Mouse (Mus musculus): ENCODE measurements around the gene Sohlh1.

Sohlh1 gene

DNA sequence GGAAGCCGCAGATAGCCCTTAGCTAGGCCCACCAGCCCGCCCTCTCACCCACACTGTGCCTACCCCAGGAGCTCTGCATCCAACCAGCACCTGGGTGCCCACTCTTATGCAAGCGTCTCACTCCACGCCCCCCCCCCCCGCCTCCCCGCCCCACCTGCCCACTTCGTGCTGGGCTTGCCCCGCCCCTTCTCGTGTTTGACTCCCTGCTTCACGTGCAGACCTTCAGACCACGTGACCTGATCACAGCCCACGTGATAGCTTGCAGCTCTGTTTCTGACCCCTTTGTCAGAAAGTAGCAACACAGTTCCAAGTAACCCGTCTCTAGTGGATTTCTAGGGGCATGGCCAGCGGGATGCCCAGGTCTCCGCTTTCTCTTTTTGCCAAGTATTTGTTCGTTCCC lies at the start of gene Sohlh1:
Gene Sohlh1, minus strand, starts transcription at position 23 of the 400 bp plus-strand sequence.
- DNase-seq, result no peak

DNA sequence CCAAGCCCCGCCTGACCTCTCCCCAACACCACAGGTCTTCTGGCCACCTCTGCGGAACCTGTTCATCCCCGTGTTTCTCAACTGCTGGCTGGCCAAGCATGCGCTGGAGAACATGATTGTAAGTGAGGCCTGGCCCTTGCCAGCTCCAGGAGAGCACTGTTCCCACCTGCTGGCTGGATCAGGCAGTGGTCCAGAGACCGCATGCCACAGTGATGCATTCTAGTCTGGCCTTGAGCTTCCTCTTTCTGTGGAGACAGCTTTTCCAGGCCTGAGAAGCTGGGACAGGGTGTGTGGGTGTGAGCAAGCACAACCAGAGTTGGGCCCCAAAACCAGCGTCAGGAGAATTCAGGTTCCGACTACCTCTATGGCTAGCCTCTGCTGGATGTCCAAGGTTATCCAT lies 45.4 kb upstream of the Sohlh1 start:
- peak; percentile 71 to 80 for DNase-seq

DNA sequence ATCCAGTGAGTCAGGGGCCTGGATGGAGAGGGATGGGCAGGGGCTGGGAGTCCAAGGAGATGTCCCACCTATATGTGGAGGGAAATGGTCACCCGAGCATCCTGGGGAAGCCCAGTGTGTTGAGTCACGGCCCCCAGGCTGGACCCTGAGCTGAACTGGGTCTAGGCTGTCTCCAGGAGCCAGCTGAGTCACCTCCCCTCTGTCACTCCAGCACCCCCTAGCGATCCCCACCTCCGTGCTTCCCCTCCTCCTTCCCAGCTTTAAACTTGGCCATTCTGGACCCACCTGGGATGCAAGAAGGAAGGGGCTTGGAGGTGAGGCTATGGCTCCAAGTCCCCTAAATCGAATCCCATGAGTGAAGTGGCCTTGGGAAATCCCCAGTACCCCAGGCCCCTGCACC lies 41.1 kb upstream of the Sohlh1 start:
- peak in 1 of 2 experiments; percentile 54 for DNase-seq

DNA sequence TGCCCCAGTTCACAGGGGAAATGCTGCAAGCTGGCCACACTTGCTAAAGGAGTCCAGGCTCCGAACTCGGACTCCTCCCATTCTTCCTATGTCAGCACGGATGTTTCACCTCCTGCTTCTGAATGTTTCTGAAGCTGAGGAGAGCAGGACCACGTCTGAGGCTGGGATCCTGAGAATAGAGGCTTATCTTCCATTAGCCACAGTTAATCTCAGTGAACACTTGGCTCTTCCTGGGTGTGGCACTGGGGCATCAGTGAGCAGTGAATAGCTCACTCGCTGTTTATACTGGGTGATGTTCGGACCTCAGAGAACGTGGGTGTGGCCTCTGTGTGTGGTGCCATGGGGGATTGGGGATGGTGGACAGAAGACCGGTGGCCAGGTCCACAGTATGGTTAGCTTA lies 40.2 kb upstream of the Sohlh1 start:
- DNase-seq, result no peak

DNA sequence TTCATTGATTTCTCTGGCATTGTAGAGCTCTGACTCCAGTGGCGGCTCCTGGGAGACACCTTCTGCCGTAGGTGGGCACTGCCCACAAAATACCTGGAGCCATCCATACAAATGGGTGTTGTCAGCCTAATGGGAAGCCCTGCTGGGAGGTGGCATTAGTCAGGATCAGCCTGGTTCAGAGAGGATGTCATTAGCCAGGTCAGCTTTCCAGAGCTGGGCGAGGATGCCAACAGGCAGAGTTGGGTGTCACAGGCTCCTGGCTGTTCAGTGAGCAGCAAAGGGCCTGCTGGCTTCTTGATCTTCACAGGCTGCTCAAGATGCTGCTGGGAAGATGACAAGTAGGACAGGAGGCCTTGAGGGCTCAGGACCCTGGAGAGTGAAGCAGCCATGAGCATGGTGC lies 37.7 kb upstream of the Sohlh1 start:
- DNase-seq, result peak in 1 of 2 experiments; percentile 51

DNA sequence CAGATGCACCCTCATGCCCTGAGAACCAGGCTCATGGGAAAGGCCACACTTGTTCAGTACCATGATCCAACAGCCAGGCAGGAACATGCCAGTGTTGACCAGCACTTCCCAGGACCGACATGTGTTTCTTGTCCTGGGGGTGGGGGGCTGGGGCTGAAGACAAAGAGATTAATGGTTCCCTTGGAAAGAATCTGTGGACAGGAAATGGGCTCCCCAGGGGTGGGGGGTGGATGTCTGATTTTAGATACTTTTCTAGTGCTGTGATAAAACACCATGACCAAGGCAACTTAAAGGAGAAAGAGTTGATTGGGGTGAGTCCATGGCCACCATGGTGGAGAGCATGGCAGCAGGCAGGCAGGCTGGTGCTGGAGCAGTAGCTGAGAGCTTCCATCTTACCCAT lies 35.2 kb upstream of the Sohlh1 start:
- DNase-seq, result no peak

DNA sequence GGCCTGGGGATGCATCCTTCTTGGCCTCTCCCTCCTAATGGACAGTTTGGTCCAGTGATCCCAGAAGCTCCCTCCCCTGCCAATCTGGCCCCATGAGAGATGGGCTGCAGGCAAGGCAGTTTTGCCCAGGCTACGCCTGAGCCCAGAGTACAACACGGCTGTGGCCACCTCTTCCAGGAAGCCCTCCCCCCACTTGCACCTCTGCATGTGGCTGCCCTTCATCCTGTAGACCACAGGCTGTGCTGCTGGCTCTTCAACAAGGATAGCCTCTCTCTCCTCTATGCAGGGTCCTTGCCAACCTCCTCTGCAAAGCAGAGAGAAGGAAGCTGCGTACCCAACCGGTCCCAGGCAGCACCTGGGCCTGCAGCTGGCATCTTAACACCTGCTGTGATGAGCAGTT lies 32.0 kb upstream of the Sohlh1 start:
- DNase-seq, result peak in 1 of 2 experiments; percentile 58

DNA sequence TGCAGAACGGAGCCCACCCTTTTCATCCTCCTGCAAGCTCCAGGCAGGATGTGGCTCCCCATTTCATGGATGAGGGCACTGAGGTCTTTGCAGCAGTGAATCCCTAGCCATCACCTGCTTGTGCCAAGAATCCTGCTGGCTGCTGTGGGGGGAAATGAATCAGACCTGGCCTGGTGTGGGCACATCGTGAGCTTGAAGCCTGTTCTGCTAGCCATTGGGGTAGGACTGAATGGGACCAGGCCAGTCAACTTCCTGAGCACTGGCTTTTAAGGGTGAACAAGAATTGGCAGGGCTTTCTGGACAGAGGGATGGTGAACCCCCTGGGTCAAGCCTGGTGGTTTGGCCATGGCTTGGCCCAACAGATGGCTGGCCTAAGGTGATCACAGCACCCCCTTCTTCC lies 31.5 kb upstream of the Sohlh1 start:
- DNase-seq, result peak; percentile 77 to 81

DNA sequence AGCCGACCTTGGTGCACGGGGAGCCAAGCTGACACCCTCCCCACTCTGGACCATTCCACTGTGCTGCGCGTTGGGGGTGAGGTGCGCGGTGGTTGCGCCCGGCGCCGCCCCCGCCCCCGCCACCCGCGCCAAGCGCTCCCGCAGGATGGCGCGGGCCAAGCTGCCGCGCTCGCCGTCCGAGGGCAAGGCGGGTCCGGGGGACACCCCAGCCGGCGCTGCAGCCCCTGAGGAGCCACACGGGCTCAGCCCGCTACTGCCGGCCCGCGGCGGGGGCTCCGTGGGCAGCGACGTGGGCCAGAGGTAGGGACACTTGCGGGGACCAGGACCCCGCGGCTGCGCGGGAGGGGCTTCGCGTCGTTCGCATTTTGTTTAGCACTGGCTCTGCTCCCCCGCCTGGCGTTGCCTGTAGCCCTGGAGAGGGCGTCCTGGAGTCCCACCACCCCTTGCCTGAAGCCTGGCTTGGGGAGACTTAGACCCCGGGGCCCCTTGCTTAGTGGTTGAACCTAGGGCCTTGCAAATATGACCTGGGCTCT lies 30.8 kb upstream of the Sohlh1 start:
- DNase-seq, result peak; percentile 88 to 91

DNA sequence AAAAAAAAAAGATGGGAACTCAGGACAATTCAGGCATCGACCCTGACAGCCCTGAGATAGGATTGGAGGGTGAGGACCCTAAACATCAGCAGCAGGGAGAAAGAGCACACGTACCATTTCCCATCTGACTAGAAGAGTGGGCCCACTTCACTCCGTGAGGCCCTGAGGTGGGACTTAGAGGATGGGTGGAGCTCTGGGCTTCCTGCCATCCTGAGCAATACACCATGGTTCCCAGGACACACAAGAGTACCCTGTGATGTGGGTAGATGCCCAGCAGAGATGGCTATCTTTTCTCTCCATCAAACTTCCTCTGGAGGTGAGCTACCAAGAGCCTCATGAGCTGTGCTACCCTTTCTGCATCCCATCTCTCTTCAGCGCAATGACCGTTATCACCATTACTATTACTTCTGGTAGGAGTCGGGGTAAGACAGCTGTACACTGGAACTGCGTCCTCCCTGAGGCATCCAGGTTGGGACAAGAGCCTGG lies 30.2 kb upstream of the Sohlh1 start:
- DNase-seq, result no peak

DNA sequence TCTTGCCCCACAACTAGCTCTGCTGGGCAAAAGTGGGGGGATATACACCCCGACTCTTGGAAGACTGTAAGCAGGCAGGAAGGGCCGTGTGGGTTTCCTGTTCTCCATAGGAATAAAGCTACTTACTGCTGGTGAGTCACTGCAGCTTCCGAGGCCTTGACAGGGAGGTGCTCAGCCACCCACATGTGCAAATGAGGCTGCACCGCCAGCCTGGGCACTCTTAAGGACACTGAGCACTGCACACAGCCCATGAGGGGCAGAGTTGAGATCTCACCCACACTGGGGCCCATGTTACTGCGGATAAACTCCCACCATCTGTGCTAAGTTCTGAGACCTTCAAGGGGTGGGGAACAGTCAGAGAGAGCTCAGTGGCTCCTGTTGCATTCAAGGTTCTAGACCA lies 19.6 kb upstream of the Sohlh1 start:
- no peak for DNase-seq

DNA sequence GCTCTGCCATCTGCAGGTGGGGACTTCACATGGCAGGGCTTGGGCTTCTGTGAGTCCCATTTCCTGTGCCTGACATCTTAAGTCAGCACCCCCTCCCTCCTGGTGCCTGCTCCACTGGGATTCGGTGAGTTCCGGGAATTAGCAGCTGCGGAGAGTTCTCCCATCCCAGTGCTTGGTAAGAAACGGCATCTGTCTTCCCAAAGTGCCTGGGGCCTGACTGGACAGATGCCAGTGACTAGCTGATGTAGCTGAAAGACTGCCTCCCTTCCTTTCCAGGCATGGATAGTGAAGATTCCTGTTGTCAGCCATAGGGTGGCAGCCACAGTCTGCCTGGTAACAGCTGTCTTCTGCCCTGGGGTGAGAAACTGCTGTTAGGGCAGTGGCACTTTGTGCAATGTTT lies 18.4 kb upstream of the Sohlh1 start:
- DNase-seq, result peak; percentile 54 to 57

DNA sequence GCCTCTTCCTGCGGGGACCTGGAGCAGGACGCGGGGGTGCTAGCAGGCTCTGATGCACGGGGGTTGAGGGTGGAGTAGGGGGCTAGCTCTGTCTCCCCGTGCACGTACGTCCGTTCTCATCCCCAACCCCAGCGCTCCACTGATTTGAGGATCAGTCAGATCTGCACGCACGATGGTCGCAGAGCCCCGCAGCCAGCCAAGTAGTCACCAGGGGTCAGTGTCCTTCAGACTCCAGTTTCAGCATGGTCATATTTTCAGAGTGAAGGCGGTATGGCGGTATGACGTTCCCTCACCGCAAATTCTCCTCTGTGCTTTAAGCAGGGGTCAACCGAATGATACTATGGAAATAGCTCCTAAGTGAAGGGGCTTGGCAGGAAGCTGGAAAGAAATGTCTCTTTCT lies 17.2 kb upstream of the Sohlh1 start:
- DNase-seq, result peak; percentile 54

DNA sequence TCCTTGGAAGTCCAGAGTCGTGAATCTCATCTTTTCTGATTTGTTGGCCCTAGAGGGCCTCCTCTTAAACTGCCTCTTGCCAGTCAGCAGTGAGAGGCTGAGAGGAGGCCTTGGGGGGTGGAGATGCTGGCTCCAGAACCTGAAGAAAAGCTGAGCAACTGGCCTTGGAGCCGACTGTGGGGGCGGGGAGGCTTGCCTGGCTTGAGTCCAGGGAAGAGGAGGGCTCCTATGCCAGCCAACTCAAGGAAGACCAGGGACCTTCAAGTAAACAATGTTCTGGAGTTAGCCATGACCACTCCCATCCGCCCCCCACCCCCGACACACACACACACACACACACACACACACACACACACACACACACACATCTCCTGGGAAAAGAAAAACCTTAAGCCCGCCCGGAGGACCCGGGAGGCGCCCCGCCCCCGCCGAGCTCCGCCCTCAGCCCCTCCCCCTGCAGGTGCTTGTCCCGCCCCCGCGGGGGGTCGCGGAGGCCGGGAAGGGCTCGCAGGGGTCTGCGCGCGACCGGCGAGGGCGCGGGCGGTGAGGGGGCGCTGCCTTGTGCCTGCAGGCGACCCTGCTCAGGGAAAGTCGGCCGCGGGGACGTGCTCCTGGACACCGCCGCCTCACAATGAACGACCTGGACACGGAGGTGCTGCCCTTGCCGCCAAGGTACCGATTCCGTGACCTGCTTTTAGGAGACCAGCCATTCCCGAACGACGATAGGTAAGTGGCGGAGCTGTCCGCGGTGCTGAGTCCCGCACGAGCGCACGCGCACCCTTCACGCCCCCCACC lies 16.5 kb upstream of the Sohlh1 start, which contains the start of gene Kcnt1:
Gene Kcnt1, plus strand, starts transcription at position 398 of the 795 bp plus-strand sequence.
- DNase-seq, result peak; percentile 72 to 80

DNA sequence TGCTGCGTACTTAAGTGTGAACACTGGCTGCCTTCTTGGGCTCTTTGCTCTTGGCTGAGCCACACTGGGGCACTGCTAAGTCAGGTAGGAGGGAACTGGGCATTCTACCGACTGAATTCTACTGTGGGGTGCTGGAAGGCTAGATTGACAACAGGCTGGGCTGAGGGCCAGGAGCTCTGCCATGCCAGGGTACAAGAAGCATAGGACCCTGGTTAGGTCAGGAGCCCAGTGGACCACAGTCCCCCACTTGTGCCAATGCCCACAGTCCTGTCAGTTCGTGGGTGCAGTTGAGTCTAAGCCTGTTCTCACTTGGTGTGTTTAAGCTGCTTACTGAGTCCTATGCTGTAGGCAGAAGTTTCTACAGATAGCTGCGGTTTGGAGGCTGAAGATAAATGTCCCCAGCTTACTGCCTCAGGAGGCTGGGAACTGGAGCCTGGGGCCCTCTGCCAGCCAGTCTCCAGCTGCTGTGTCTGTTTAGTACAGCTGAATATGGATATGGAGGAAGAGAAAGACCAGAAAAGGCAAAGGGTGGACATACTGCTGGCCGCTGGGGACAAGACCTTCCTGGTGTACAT lies 15.7 kb upstream of the Sohlh1 start:
- DNase-seq, result peak; percentile 37 to 38

DNA sequence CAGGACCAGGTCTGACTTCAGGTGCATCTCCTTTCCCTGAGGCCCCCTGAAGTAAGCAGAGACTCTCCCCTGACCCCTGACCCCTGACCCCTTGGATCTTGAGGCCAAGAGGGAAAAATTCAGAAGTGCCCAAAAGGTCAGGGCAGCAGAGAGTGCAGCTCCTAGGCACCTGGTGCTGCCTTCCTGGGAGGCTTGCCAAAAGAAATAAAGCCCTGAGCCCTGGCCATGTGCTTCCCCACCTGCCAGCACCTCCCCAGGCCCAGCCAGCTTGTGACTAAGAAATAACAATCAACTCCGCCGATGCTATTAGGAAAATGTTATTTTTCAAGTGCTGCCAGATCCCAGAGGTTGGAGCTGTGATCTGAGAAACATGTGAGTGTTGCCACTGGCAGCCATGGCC lies 15.0 kb upstream of the Sohlh1 start:
- peak in 1 of 2 experiments; percentile 46 for DNase-seq

DNA sequence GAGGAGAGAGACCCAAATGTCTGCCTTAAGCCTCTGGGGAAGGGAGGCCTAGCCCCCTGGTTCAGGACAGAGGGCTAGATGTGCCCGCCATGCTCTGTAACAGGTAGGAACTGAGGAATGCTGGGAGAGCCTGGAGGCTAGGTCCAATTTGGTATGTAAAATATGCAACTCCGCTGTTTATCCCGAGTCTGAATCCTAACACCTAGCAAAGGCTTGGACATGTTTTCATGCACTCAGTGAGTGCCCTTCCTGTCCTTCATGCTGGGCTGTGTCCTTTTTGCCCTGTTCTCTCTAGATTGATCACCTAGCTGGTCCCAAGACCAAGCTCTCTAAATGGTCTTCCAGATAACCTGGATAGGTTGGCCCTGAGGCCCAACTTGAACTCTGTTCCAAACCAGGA lies 12.8 kb upstream of the Sohlh1 start:
- no peak for DNase-seq

DNA sequence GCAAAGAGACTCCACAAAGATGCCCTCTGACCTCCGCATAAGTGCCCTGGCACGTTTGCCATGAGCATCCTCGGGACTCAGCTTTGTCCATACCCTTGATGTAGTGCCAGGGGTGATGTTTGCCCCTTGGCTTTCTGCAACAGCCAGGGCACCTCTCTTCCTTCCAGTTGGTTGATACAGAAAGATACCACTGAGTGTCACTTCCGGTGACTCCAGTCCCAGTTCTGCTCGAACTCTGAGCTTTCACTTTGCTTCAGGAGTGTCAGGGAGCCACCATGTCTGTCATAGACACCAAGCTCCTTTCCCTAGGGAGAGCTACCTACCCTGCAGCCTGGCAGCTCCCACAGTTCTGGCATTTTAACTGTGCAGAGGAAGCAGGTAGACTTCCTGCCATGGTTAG lies 7.0 kb upstream of the Sohlh1 start:
- no peak for DNase-seq

DNA sequence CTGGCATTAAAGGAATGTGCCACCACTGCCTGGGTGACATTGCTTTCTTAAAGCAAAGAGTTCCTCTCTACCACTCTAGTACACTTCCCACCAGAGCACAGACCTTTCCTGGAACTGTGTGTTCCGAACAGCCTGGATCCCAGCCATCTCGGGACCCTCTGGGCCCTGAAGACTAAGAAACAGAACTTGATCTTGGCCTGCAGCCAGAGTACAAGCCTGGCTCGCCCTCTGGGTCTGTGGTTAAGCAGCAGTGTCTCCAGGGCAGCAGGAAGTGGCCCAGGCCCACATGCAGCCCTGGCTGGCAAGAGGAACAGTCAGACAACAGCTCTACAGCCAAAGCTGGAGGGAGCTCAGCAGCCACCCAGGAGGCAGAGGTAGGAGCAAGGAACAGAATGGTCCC lies 5.6 kb upstream of the Sohlh1 start:
- peak; percentile 35 to 37 for DNase-seq

DNA sequence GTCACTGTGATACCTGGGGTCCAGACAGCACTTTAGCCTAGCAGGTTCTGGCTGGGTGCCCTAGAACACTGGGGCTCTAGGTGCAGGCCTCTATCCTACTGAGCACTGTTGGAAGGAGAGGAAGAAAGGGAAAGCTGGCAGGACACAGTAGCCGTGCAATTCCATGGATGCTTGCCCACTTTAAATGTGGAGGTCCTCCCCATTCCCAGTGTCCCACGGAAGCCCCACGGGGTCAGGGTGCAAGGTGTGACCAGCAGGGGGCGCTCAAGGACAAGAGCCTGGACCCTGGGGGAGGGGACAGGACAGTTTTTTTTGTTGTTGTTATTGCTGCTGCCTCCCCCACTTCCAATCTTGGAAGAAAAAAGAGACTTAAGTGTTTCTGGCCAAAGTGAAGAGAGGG lies 3.3 kb upstream of the Sohlh1 start:
- DNase-seq, result peak; percentile 78 to 86

DNA sequence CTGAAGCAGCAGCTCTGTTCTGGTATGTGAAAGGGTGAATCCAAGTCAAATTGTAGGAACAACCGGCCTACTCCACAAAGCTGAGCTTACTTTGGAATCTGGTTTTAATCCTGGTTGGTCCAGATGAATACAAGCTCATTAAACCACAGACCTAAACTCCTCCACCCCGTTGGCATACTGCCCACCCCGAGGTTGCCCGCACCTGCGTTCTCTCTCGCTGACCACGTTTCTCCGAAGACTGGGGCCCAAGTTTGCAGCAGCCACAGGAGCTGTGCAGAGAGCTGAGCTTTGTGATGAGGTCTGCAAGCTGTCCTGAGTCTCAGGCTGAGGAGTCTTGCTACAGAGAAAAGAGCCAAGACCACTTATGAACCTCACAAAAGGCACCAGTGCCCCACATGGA lies 532 bp downstream of the Sohlh1 start:
- peak in 1 of 2 experiments; percentile 50 for DNase-seq

DNA sequence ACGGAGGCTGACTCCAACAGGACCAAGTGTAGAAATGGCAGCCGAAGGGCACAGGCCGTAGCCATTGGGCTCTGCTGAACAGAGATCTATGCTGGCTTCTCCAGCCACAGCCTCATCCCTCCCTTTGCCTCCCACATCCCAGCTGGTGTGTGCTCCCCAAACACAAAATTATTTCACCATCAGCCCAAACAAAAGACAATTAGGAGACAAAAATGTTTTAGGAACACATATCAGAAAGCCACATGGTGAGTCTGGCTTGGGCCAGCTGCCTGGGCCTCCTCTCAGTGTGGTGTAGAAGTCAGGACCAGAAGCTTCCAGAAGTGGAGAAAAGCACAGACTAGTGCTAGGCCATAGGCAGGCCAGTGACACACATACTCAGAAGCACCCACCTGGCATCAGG lies 3.0 kb downstream of the Sohlh1 start:
- DNase-seq, result no peak

DNA sequence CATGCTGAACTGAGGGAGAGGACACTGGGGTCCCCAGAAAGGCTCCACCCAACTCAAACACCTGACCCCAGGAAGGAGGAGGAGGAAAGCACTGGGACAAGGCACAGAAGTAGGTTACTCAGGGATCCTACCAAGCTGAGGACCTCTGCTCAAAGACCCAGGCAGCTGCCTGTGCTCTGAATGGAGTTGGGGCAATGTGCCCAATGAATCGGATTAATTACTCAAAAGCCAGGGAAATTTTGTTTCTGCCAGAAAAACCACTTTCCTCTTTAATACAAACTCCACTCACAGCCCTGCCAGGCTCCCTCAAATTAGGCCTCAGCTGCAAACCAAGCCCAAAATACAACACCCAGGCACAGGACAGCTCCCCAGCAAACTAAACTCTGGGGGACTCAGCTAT lies 4.3 kb downstream of the Sohlh1 start:
- no peak for DNase-seq

DNA sequence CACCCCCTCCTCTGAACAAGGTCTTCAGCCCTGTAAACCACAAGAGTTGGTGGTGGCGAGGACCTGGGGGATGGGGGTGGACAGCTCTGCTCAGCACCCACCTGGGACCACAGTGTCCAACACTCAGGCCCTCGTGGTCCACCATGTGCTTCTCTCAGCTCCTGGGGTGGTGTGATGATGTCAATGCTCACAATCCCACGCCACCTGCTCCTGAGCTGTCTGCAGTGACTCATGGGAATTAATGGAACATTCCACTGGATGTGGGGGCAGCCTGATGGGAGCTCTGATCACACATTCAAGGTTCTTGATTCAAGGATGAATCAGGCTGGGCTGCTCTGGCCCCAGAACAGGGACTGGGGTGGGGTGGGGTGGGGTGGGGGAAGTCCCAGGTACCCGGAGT lies 4.9 kb downstream of the Sohlh1 start:
- no peak for DNase-seq

Data from cerebellum, postnatal 25 days (tissue).